Mouse (Mus musculus): ENCODE measurements around the gene Calcrl.
A peak's percentile ranks its signal among the peaks of the same experiment; 100 is the strongest.
"Not testable (repeated sequence)": the region's sequence is repeated elsewhere in the genome, so short reads cannot be mapped to it uniquely, and the experiment has no call there.

Gene Calcrl

GRCm38 (mm10) chr2:84388537-84388936 lies 36.7 kb downstream of the Calcrl start:
- DNase-seq: not testable (repeated sequence)

GRCm38 (mm10) chr2:84388023-84388416 lies 37.2 kb downstream of the Calcrl start:
- DNase-seq: peak in 1 of 2 experiments; percentile 28

GRCm38 (mm10) chr2:84387394-84388022 lies 37.7 kb downstream of the Calcrl start:
- DNase-seq: peak in 1 of 2 experiments; percentile 18

GRCm38 (mm10) chr2:84386563-84387393 lies 38.4 kb downstream of the Calcrl start:
- DNase-seq: peak; percentile 30 to 61

- no peak for DNase-seq
Measured at GRCm38 (mm10) chr2:84384911-84385693, 40.1 kb downstream of the Calcrl start.

- no peak for DNase-seq
Measured at GRCm38 (mm10) chr2:84383828-84384227, 41.4 kb downstream of the Calcrl start.

GRCm38 (mm10) chr2:84382556-84382955 lies 42.7 kb downstream of the Calcrl start:
- no peak for DNase-seq

GRCm38 (mm10) chr2:84381997-84382396 lies 43.2 kb downstream of the Calcrl start:
- no peak for DNase-seq

- peak; percentile 50 to 63 for DNase-seq
Measured at GRCm38 (mm10) chr2:84380816-84381215, 44.4 kb downstream of the Calcrl start.

GRCm38 (mm10) chr2:84378678-84379077 lies 46.5 kb downstream of the Calcrl start:
- peak; percentile 69 to 75 for DNase-seq

- no peak for DNase-seq
Measured at GRCm38 (mm10) chr2:84369256-84369655, 56.0 kb downstream of the Calcrl start.

- DNase-seq: no peak
Measured at GRCm38 (mm10) chr2:84366742-84367141, 58.5 kb downstream of the Calcrl start.

- DNase-seq: peak in 1 of 2 experiments; percentile 25
Measured at GRCm38 (mm10) chr2:84365266-84365665, 59.9 kb downstream of the Calcrl start.

- DNase-seq: no peak
Measured at GRCm38 (mm10) chr2:84362779-84363719, 62.2 kb downstream of the Calcrl start.

GRCm38 (mm10) chr2:84358690-84359343 lies 66.4 kb downstream of the Calcrl start:
- DNase-seq: no peak

- DNase-seq: no peak
Measured at GRCm38 (mm10) chr2:84355281-84355680, 69.9 kb downstream of the Calcrl start.

GRCm38 (mm10) chr2:84347376-84347775 lies 77.8 kb downstream of the Calcrl start:
- DNase-seq: no peak

- no peak for DNase-seq
Measured at GRCm38 (mm10) chr2:84343756-84344155, 81.5 kb downstream of the Calcrl start.

- DNase-seq: peak in 1 of 2 experiments; percentile 50
Measured at GRCm38 (mm10) chr2:84337774-84338450, 87.3 kb downstream of the Calcrl start.

GRCm38 (mm10) chr2:84336331-84336730 lies 88.9 kb downstream of the Calcrl start:
- no peak for DNase-seq
